In the genomic region with DNA sequence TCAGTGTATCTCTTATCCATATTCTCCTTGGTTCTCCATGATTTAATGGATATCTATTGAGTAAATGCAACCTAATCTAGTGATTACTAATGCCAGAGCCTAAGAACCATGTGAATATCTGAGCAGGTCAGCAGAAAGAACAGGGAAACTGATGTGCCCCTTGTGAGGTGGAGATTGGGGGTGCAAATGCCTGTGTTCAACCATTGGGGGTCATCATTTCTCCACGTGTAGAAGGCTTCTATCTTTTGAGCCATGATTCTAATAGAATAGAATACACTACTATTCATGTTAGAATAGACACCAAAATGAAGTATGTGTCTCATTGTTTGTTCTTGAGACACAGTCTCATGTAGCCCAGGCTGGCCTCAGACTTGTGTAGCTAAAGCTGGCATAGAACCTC, we compare ENCODE assay signal across 15 mouse cellular contexts.
"Had no signal": no experiment of that assay in that cellular context is flagged by ENCODE, and none has a peak within 500 bp of the region (broad histone marks: within the 10 kb centered on the region; RNA-seq: fewer than 3 reads in every experiment).

No protein-coding gene starts in this region.

- H3K4me2 ChIP-seq: liver, embryonic 11.5 days; liver, embryonic 15.5 days; midbrain, embryonic 15.5 days had no signal

- ATAC-seq: lung, postnatal 0 days; midbrain, embryonic 15.5 days had no signal

- H3K36me3 ChIP-seq: midbrain, embryonic 15.5 days had no signal

- H3K4me3 ChIP-seq: limb, embryonic 10.5 days; liver, embryonic 15.5 days; midbrain, embryonic 15.5 days had no signal

- DNase-seq: kidney, adult 18-20 months; kidney, postnatal 25 days; layer of hippocampus, adult 9-11 months; lung, adult 2 months; lung, postnatal 36 days; retina, postnatal 1 day; right cerebral cortex, postnatal 4 days; spleen, adult 18-20 months; thymus, adult 18-20 months; thymus, postnatal 14 days had no signal

- H3K27ac ChIP-seq: limb, embryonic 10.5 days; liver, embryonic 15.5 days; midbrain, embryonic 15.5 days had no signal

- H3K4me1 ChIP-seq: limb, embryonic 10.5 days; midbrain, embryonic 15.5 days had no signal

- H3K9ac ChIP-seq: liver, embryonic 15.5 days; midbrain, embryonic 15.5 days had no signal

- H3K27me3 ChIP-seq: liver, embryonic 15.5 days; midbrain, embryonic 15.5 days had no signal

- H3K9me3 ChIP-seq: limb, embryonic 10.5 days; liver, embryonic 15.5 days; midbrain, embryonic 15.5 days had no signal
